Mouse (Mus musculus) MEL-GATA-1-ER (cell line): ENCODE measurements at regions not wholly inside any gene's neighbourhood (a gene's known extent, or its start where the extent isn't known, plus 50 kb on each side); places are given as distances from the start of the nearest gene placed in this dataset.
A peak's percentile ranks its signal among the peaks of the same experiment; 100 is the strongest.

Experiments used
- DNase-seq: peaks from one replicate; pipeline ENCODE4 v3.0.0-alpha.2; 2012; ENCODE audit warnings: low read depth; ENCODE audit errors: extremely low read depth

DNA sequence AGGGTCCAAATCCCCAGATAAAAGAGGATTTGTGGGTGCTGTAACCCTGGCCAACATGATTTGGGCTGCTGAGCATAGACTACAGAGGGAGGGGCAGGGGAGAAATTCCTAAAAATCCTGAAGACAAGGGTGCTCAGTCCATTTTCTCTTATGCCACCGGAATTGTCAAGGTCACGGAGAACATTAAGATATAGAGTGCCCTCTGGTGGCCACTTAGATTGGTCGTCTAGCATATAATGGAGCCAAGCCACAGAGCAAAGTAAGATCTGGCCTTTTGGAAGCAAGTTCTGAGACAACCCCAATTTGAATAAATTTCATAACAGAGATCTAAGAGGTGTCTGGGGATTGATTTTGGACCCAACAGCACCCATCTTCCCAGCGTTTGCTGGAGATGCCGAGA, 250.0 kb downstream of the Prr32 start:
- DNase-seq: peak; percentile 11
